Comparison of ENCODE assay signal across 9 mouse cellular contexts in the genomic region with DNA sequence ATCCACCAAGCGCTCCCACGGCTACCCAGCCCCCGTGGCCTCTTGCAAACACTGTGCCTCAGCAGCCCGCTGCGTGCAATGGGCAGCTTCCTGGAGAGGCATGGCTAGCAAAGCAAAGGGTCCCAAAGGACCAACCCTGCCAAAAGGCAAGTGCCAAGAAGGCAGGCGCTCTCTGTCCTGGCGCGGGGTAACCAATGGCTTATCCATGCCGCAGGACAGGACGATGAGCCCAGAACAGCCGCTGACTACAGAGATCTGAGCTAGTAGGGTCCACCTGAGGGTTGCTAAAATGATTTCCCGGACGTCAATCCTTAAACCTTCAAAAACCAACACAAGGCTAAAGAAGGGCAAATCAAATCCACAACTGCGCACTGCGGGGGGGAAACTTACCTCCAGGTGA.
DNase-seq lines count a peak whose midpoint lies in the region; ATAC-seq and TF ChIP-seq lines count a peak whose summit lies in the region.
"Had no signal": no experiment of that assay in that cellular context is flagged by ENCODE, and none has a peak within 500 bp of the region (broad histone marks: within the 10 kb centered on the region; RNA-seq: fewer than 3 reads in every experiment).

No protein-coding gene starts in this region.

- peak overlapping the region; percentile 85 for H3K4me2 ChIP-seq in forebrain, embryonic 12.5 days
- peak overlapping the region; percentile 76 for H3K4me2 ChIP-seq in liver, embryonic 12.5 days

- peak overlapping the region; percentile 89 for H3K9ac ChIP-seq in forebrain, embryonic 12.5 days
- H3K9ac ChIP-seq in liver, embryonic 12.5 days, result peak overlapping the region; percentile 55; the same call in 1 of the 2 replicates

- peaks cover 33% of the 10 kb centered on the region for H3K27me3 ChIP-seq in E14TG2a.4 (ENCODE audit: insufficient read depth, low read length)
- H3K27me3 ChIP-seq in forebrain, embryonic 12.5 days, result peaks cover 27% of the 10 kb centered on the region
- H3K27me3 ChIP-seq in liver, embryonic 12.5 days (replicated peaks), result peaks cover 48% of the 10 kb centered on the region

- peak overlapping the region; percentile 87 for H3K4me3 ChIP-seq in E14TG2a.4 (replicated peaks; ENCODE audit: low read length)
- peak overlapping the region; percentile 70 for H3K4me3 ChIP-seq in forebrain, embryonic 12.5 days (replicated peaks)
- peak overlapping the region; percentile 53 for H3K4me3 ChIP-seq in liver, embryonic 12.5 days

- 10% methylated on average over 15 of the region's 15 CpGs for WGBS in forebrain, embryonic 12.5 days
- 13% methylated on average over 15 of the region's 15 CpGs for WGBS in liver, embryonic 12.5 days (ENCODE audit: insufficient replicate concordance)

- TF ChIP-seq CTCF in E14TG2a.4 (conservative IDR thresholded peaks at IDR 0.05; ENCODE audit: low read length), result no peak

- H3K36me3 ChIP-seq in E14TG2a.4 (ENCODE audit: insufficient read depth, low read length), result no peaks in the 10 kb centered on the region
- no peaks in the 10 kb centered on the region for H3K36me3 ChIP-seq in forebrain, embryonic 12.5 days (replicated peaks)
- no peaks in the 10 kb centered on the region for H3K36me3 ChIP-seq in liver, embryonic 12.5 days
- H3K36me3 ChIP-seq: G1E had no signal

- peaks cover 42% of the 10 kb centered on the region for H3K4me1 ChIP-seq in E14TG2a.4 (replicated peaks; ENCODE audit: low read depth, low read length)
- H3K4me1 ChIP-seq in forebrain, embryonic 12.5 days, result peaks cover 29% of the 10 kb centered on the region
- H3K4me1 ChIP-seq in liver, embryonic 12.5 days, result 0 out of 2 replicates have a peak, but pooled peaks cover 7% of the 10 kb centered on the region

- no peak for DNase-seq in frontal cortex, postnatal 10 days (ENCODE audit: low spot score in 2 of 2)
- no peak for DNase-seq in ovary, postnatal 10 days (ENCODE audit: low spot score)
- no peak for DNase-seq in right cerebral cortex, postnatal 10 days (ENCODE audit: low spot score in 2 of 2)
- no peak for DNase-seq in thymus, postnatal 14 days

- ATAC-seq in frontal cortex, adult (ENCODE audit: low TSS enrichment), result peak; percentile 19
- 0 out of 2 replicates have a peak, but pooled peaks have one; percentile 15 for ATAC-seq in forebrain, embryonic 12.5 days (ENCODE audit: low FRiP score)
- ATAC-seq in liver, embryonic 12.5 days, result no peak

- no peak overlapping the region for H3K27ac ChIP-seq in forebrain, embryonic 12.5 days
- H3K27ac ChIP-seq in liver, embryonic 12.5 days, result no peak overlapping the region

- no peaks in the 10 kb centered on the region for H3K9me3 ChIP-seq in E14TG2a.4 (ENCODE audit: low read length)
- H3K9me3 ChIP-seq in forebrain, embryonic 12.5 days, result no peaks in the 10 kb centered on the region
- no peaks in the 10 kb centered on the region for H3K9me3 ChIP-seq in liver, embryonic 12.5 days (replicated peaks)
